Mouse (Mus musculus) intestine, postnatal 0 days (tissue): Measurements from ENCODE around the gene Cacnb4. TPM values are rescaled to one million over a fixed set of nuclear protein-coding genes. Genes with fewer than 3 reads are reported as not detected.

Experiments used
- ATAC-seq: fragments of 200-750 bp; cut with Nextera tagmentation; 2 replicates; pipeline ENCODE4 v1.8.0; 2017; ENCODE audit warnings: mild to moderate bottlenecking, moderate TSS enrichment, moderate library complexity
- H3K27ac ChIP-seq: fragments of 300-500 bp; sonication (generic); 2 replicates; pipeline ENCODE4 v1.5.1; 2014; ENCODE audit warnings: mild to moderate bottlenecking, low read depth, low read length, moderate library complexity
- H3K27me3 ChIP-seq: fragments of 300-500 bp; sonication (generic); replicated peaks from 2 replicates; pipeline ENCODE4 v1.6.1; 2014; ENCODE audit warnings: low read length, mixed read lengths; ENCODE audit not compliant: control insufficient read depth, insufficient read depth
- H3K36me3 ChIP-seq: fragments of 300-500 bp; sonication (generic); 2 replicates; pipeline ENCODE4 v1.6.1; 2014; ENCODE audit warnings: mild to moderate bottlenecking, moderate library complexity; ENCODE audit not compliant: control insufficient read depth, insufficient read depth
- H3K4me1 ChIP-seq: fragments of 300-500 bp; sonication (generic); replicated peaks from 2 replicates; pipeline ENCODE4 v1.6.1; 2014; ENCODE audit warnings: antibody characterized with exemption, low read length, mixed read lengths; ENCODE audit not compliant: control insufficient read depth, insufficient read depth
- H3K4me2 ChIP-seq: fragments of 300-500 bp; sonication (generic); replicated peaks from 2 replicates; pipeline ENCODE4 v1.6.1; 2014; ENCODE audit warnings: low read depth, mild to moderate bottlenecking, moderate library complexity
- H3K4me3 ChIP-seq: fragments of 300-500 bp; sonication (generic); 2 replicates; pipeline ENCODE4 v1.5.1; 2014; ENCODE audit warnings: low read depth, low read length
- H3K9ac ChIP-seq: fragments of 300-500 bp; sonication (generic); 2 replicates; pipeline ENCODE4 v1.6.1; 2014; ENCODE audit warnings: mild to moderate bottlenecking, low read depth, low read length
- H3K9me3 ChIP-seq: fragments of 300-500 bp; sonication (generic); 2 replicates; pipeline ENCODE4 v1.6.1; 2016; ENCODE audit warnings: mixed run types; ENCODE audit not compliant: control insufficient read depth
- CTCF ChIP-seq: sonication (generic); IDR thresholded peaks from 2 replicates; pipeline ENCODE4 v1.5.1; 2016; ENCODE audit warnings: low read depth, mild to moderate bottlenecking, control low read depth, antibody characterized with exemption, moderate library complexity
- WGBS: fragments of 180-500 bp; shearing (Covaris S2); extraction: QIAGEN DNeasy Blood & Tissue Kit; methylation state at CpG from one replicate; pipeline ENCODE4 v1.1.7; 2014; 5-methylcytosine and 5-hydroxymethylcytosine counted together
- polyA plus RNA-seq: library from polyadenylated mRNA; unstranded; fragments of >200 nt; fragmentation: Nextera tagmentation; extraction: Ambion mirVana; gene quantifications from 2 replicates; pipeline ENCODE4 v1.2.1, GENCODE M21; 2015

The Cacnb4 gene
- polyA plus RNA-seq, 1 experiment from 2014 or later: 0.51 TPM

DNA sequence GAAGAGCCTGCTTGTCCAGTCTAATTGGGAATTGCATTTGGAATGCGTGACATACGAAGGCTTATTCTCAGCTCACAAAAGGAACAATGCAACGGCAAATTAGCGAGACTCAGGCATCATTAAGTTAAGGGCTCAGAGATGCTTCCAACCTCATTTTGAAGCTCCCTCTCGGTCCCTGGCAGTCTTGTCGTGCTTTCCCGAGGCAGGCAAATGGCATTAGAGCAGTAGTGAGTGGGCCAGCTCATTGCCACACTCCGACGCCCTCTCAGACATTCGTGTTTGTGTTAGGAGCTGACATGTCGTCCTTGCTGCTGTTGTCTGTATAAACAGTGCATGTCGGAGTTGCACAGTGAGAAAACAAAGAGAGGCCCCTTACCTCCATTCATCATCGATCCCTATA is 164.8 kb downstream of the Cacnb4 start:
- ATAC-seq: no peak
- Histone ChIP-seq H3K9ac (no peak overlapping the region), H3K4me3 (no peak overlapping the region), H3K9me3 (no peaks in the 10 kb centered on the region), H3K27me3 (no peaks in the 10 kb centered on the region), H3K27ac (no peak overlapping the region), H3K4me1 (no peaks in the 10 kb centered on the region), H3K4me2 (no peak overlapping the region), H3K36me3 (no peaks in the 10 kb centered on the region)
- 41% methylated on average over 13 of the region's 13 CpGs for WGBS
- no peak for TF ChIP-seq CTCF

DNA sequence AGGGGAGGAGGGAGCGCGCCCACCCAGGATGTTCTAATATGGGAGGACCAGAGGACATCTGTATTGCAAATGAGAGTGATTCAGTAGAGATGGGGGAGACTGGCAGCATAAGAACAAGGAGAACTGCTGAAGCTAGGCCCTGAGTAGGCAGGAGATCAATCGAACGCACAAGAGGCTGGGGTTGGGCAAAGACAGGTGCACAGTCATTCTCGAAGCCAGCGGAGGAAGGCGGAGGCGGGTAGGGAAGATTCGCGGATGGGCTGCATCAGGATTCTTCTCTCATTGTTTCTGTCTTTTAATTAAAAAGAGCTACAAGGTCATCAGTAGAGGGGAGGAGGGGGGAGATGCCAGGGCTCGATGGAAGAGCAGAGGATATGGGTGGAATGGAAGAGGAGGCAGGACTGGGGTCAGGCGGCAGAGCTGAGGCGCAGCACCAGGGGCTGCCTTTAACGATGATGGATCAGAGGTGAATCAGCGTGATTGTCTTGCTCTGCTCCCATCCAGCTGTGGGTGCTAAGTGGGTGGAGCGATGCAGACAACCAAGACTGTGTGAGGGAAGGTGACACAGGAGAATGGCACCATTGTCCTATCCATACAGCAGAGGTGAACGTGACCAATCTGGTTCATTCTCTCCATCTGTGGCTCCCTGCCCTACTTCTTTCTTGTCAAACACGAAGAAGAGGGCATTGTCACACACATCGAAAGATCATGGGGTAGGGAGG is 166.7 kb downstream of the Cacnb4 start:
- no peaks in the 10 kb centered on the region for H3K36me3 ChIP-seq
- 74% methylated on average over 19 of the region's 19 CpGs for WGBS
- no peak overlapping the region for H3K4me2 ChIP-seq
- no peak overlapping the region for H3K4me3 ChIP-seq
- ATAC-seq: no peak
- no peak overlapping the region for H3K27ac ChIP-seq
- H3K9me3 ChIP-seq: no peaks in the 10 kb centered on the region
- no peak overlapping the region for H3K9ac ChIP-seq
- H3K27me3 ChIP-seq: no peaks in the 10 kb centered on the region
- no peaks in the 10 kb centered on the region for H3K4me1 ChIP-seq
- no peak for TF ChIP-seq CTCF

DNA sequence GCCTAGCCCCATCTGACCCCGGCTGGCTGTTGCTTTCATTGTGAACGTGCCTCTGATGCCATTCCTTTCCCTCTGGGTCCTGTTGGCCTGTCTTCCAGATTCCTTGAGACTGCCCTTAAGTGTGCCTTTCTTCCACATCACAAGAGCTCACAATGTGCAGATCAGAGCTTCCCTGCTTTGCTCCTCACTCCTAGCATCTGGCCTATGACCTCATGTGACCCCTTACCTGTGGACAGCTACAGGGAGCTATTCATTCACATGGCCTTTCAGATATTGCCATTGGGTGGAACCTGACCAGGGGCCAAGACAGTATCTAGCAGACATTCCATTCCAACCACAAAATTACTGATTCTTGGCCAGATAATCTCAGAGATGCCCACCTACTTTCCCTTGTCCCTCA is 171.5 kb downstream of the Cacnb4 start:
- Histone ChIP-seq H3K4me2 (no peak overlapping the region), H3K27me3 (no peaks in the 10 kb centered on the region), H3K9me3 (no peaks in the 10 kb centered on the region), H3K4me1 (no peaks in the 10 kb centered on the region), H3K9ac (no peak overlapping the region), H3K4me3 (no peak overlapping the region), H3K27ac (no peak overlapping the region), H3K36me3 (no peaks in the 10 kb centered on the region)
- no peak for TF ChIP-seq CTCF
- 77% methylated on average over 2 of the region's 2 CpGs for WGBS
- no peak for ATAC-seq

DNA sequence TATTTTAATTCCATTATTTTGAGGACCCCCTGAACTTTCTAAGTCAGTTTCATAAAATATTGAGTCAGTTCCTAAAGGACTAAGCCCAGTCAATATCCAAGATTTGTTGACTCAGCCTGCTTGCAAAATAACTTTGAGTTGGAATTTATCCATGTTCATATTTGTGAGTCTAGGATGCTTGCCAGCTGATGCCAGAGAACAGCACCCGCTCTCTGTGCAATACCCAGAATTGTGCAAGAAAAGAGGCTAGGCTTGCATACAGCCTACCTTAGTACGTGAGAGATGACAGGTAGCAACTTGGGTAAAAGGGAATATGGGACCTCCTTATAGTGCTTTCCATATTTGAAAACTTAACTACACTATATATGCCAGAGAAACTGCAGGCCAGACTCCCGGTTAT is 171.9 kb downstream of the Cacnb4 start:
- Histone ChIP-seq H3K27ac (no peak overlapping the region), H3K4me3 (no peak overlapping the region), H3K36me3 (no peaks in the 10 kb centered on the region), H3K9me3 (no peaks in the 10 kb centered on the region), H3K9ac (no peak overlapping the region), H3K4me1 (no peaks in the 10 kb centered on the region), H3K4me2 (no peak overlapping the region), H3K27me3 (no peaks in the 10 kb centered on the region)
- TF ChIP-seq CTCF: no peak
- ATAC-seq: no peak
- 87% methylated on average over 3 of the region's 3 CpGs for WGBS

DNA sequence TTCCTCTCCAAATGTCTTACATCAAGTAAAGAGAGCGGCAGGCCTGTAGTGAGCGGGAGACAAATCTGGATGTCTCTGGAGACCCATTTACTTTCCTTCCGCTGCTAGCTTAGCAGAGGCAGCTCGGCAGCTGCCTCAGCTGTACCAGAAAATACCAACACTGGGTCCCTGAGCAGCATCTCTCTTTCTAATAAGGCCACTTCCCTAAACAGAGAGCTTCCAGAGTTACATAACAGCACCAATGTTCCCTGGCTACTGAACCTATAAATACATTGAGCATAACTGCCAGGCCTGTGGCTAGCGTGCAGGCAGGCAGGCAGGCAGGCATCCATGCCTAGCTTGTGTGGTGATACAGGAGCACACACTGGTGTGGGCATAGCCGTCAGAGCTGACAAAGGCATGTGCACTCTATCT is 176.8 kb downstream of the Cacnb4 start:
- no peak for ATAC-seq
- H3K27ac ChIP-seq: no peak overlapping the region
- WGBS: 67% methylated on average over 6 of the region's 6 CpGs

DNA sequence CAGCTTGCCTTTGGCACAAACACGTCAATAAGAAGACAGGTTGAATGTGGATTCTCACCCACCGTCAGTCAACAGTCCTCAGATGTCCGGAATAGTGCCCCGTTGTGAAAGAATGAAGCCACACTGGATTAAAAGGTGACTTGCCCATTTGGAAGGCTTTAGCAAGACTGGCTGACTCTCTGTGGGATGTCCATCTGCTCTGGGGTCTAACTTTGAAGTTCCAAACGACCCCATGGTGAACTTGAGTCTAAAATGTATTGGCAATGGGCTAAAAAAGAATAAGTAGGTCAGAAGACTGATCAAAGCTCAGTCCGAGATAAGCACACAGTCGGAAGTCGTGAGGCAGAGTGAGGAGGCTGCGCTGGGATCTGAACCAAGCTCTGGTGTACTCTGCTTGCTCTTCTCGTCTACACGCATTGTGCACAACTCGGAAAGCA is 177.5 kb downstream of the Cacnb4 start:
- ATAC-seq: no peak
- H3K4me3 ChIP-seq: no peak overlapping the region
- WGBS: 85% methylated on average over 12 of the region's 12 CpGs

More for the DNA sequence above, 176.8 kb downstream of the Cacnb4 start:
- no peak for TF ChIP-seq CTCF
- H3K9ac ChIP-seq: no peak overlapping the region
- no peak overlapping the region for H3K4me3 ChIP-seq
- no peaks in the 10 kb centered on the region for H3K27me3 ChIP-seq
- H3K36me3 ChIP-seq: no peaks in the 10 kb centered on the region
- no peaks in the 10 kb centered on the region for H3K9me3 ChIP-seq
- no peak overlapping the region for H3K4me2 ChIP-seq
- no peaks in the 10 kb centered on the region for H3K4me1 ChIP-seq

More for the DNA sequence above, 177.5 kb downstream of the Cacnb4 start:
- no peaks in the 10 kb centered on the region for H3K27me3 ChIP-seq
- H3K4me2 ChIP-seq: no peak overlapping the region
- H3K4me1 ChIP-seq: no peaks in the 10 kb centered on the region
- no peak overlapping the region for H3K27ac ChIP-seq
- no peak for TF ChIP-seq CTCF
- no peaks in the 10 kb centered on the region for H3K9me3 ChIP-seq
- no peak overlapping the region for H3K9ac ChIP-seq
- no peaks in the 10 kb centered on the region for H3K36me3 ChIP-seq
